Comparison of ENCODE assay signal across 25 mouse cellular contexts in genomic region chr5:139368638-139369320, GRCm38 (mm10). TPM values are rescaled to one million over a fixed set of nuclear protein-coding genes. Genes with fewer than 3 reads are reported as not detected.
DNase-seq lines count a peak whose midpoint lies in the region; ATAC-seq and TF ChIP-seq lines count a peak whose summit lies in the region.
"Had no signal": no experiment of that assay in that cellular context is flagged by ENCODE, and none has a peak within 500 bp of the region (broad histone marks: within the 10 kb centered on the region; RNA-seq: fewer than 3 reads in every experiment).

No protein-coding gene starts in this region.

- H3K9ac ChIP-seq in hindbrain, postnatal 0 days (replicated peaks; ENCODE audit: low read length): peak overlapping the region; percentile 3; the same call in 1 of the 2 replicates
- no peak overlapping the region for H3K9ac ChIP-seq in liver, embryonic 15.5 days
- no peak overlapping the region for H3K9ac ChIP-seq in heart, embryonic 12.5 days
- no peak overlapping the region for H3K9ac ChIP-seq in midbrain, postnatal 0 days (replicated peaks; ENCODE audit: low read length, poor library complexity, severe bottlenecking)
- H3K9ac ChIP-seq: forebrain, embryonic 12.5 days; lung, embryonic 14.5 days; neural tube, embryonic 12.5 days had no signal

- ATAC-seq in hindbrain, postnatal 0 days: no peak
- ATAC-seq in liver, embryonic 15.5 days (ENCODE audit: insufficient read depth): no peak
- no peak for ATAC-seq in heart, embryonic 12.5 days (ENCODE audit: insufficient number of reproducible peaks, low FRiP score)
- no peak for ATAC-seq in midbrain, postnatal 0 days (ENCODE audit: low FRiP score)
- ATAC-seq: activated CD4-positive, CD25-positive, alpha-beta regulatory T cell, adult 4 months had no signal

- H3K27me3 ChIP-seq in hindbrain, postnatal 0 days (ENCODE audit: insufficient read depth, low read length): no peaks in the 10 kb centered on the region
- H3K27me3 ChIP-seq in hindbrain, embryonic 10.5 days (ENCODE audit: insufficient read depth, poor library complexity, severe bottlenecking): no peaks in the 10 kb centered on the region
- H3K27me3 ChIP-seq in kidney, adult 2 months (replicated peaks; ENCODE audit: control insufficient read depth, insufficient read depth, low read length): no peaks in the 10 kb centered on the region
- no peaks in the 10 kb centered on the region for H3K27me3 ChIP-seq in liver, embryonic 15.5 days
- H3K27me3 ChIP-seq in heart, embryonic 12.5 days (replicated peaks): no peaks in the 10 kb centered on the region; the same call in 1 of the 2 replicates
- H3K27me3 ChIP-seq in midbrain, postnatal 0 days (ENCODE audit: insufficient read depth, low read length): no peaks in the 10 kb centered on the region
- H3K27me3 ChIP-seq: neural tube, embryonic 12.5 days had no signal

- no peaks in the 10 kb centered on the region for H3K36me3 ChIP-seq in hindbrain, postnatal 0 days (ENCODE audit: insufficient read depth, low read length)
- peaks cover under 1% of the 10 kb centered on the region; the same call in 1 of the 2 replicates for H3K36me3 ChIP-seq in hindbrain, embryonic 10.5 days
- H3K36me3 ChIP-seq in kidney, adult 2 months (ENCODE audit: control insufficient read depth, insufficient read depth, low read length): no peaks in the 10 kb centered on the region
- H3K36me3 ChIP-seq in liver, embryonic 15.5 days (replicated peaks): no peaks in the 10 kb centered on the region
- H3K36me3 ChIP-seq in heart, embryonic 12.5 days: no peaks in the 10 kb centered on the region
- H3K36me3 ChIP-seq in midbrain, postnatal 0 days (ENCODE audit: insufficient read depth, low read length): no peaks in the 10 kb centered on the region
- H3K36me3 ChIP-seq: forebrain, embryonic 12.5 days had no signal

- H3K4me2 ChIP-seq in hindbrain, postnatal 0 days (ENCODE audit: low read depth, low read length): no peak overlapping the region
- H3K4me2 ChIP-seq in liver, embryonic 15.5 days: 0 out of 2 replicates have a peak overlapping the region, but pooled peaks have one; percentile 1
- no peak overlapping the region for H3K4me2 ChIP-seq in heart, embryonic 12.5 days
- H3K4me2 ChIP-seq in midbrain, postnatal 0 days (ENCODE audit: low read depth, low read length, poor library complexity, severe bottlenecking): no peak overlapping the region
- H3K4me2 ChIP-seq: forebrain, embryonic 12.5 days; lung, embryonic 14.5 days; neural tube, embryonic 12.5 days had no signal

- peaks cover 19% of the 10 kb centered on the region for H3K4me1 ChIP-seq in hindbrain, postnatal 0 days (ENCODE audit: insufficient read depth, low read length)
- H3K4me1 ChIP-seq in hindbrain, embryonic 10.5 days (replicated peaks): peaks cover 76% of the 10 kb centered on the region
- H3K4me1 ChIP-seq in kidney, adult 2 months (ENCODE audit: control insufficient read depth, insufficient read depth, low read length): peaks cover 51% of the 10 kb centered on the region
- H3K4me1 ChIP-seq in liver, embryonic 15.5 days (replicated peaks): peaks cover 96% of the 10 kb centered on the region
- peaks cover 48% of the 10 kb centered on the region for H3K4me1 ChIP-seq in heart, embryonic 12.5 days (replicated peaks)
- H3K4me1 ChIP-seq in midbrain, postnatal 0 days (ENCODE audit: insufficient read depth, low read length): 0 out of 2 replicates have a peak, but pooled peaks cover 4% of the 10 kb centered on the region

- H3K4me3 ChIP-seq in hindbrain, postnatal 0 days (ENCODE audit: low read length): no peak overlapping the region
- no peak overlapping the region for H3K4me3 ChIP-seq in hindbrain, embryonic 10.5 days
- H3K4me3 ChIP-seq in kidney, adult 2 months (ENCODE audit: insufficient read depth, low read depth, low read length): no peak overlapping the region
- H3K4me3 ChIP-seq in liver, embryonic 15.5 days (replicated peaks): no peak overlapping the region
- H3K4me3 ChIP-seq in heart, embryonic 12.5 days: no peak overlapping the region
- no peak overlapping the region for H3K4me3 ChIP-seq in midbrain, postnatal 0 days (ENCODE audit: low read depth, low read length)
- H3K4me3 ChIP-seq: forebrain, embryonic 12.5 days; heart, adult 2 months; midbrain, embryonic 10.5 days; neural tube, embryonic 12.5 days had no signal

- TF ChIP-seq CTCF in hindbrain, postnatal 0 days (IDR thresholded peaks at IDR 0.05; ENCODE audit: low read depth): no peak
- no peak for TF ChIP-seq CTCF in kidney, adult 2 months (conservative IDR thresholded peaks at IDR 0.05; ENCODE audit: insufficient read depth, insufficient read length, low read depth, low read length)
- TF ChIP-seq CTCF in midbrain, postnatal 0 days (IDR thresholded peaks at IDR 0.05): no peak

- no peak for DNase-seq in hindbrain, postnatal 0 days (ENCODE audit: low spot score)
- DNase-seq in hindbrain, embryonic 10.5 days (ENCODE audit: low spot score): no peak
- DNase-seq in kidney, adult 2 months: peak; percentile 93
- peak; percentile 73 for DNase-seq in kidney, postnatal 10 days
- no peak for DNase-seq in ovary, postnatal 14 days (ENCODE audit: low spot score)
- DNase-seq in midbrain, postnatal 0 days (ENCODE audit: low spot score): no peak
- DNase-seq: adrenal gland, postnatal 36 days; cerebellum, adult 11-12 months; cerebellum, postnatal 36 days; gastrocnemius, postnatal 25 days; heart, adult 2 months; lung, embryonic 14.5 days; lung, postnatal 36 days had no signal

- H3K9me3 ChIP-seq in hindbrain, postnatal 0 days (ENCODE audit: low read length): no peaks in the 10 kb centered on the region
- no peaks in the 10 kb centered on the region for H3K9me3 ChIP-seq in hindbrain, embryonic 10.5 days
- H3K9me3 ChIP-seq in liver, embryonic 15.5 days (replicated peaks): no peaks in the 10 kb centered on the region
- H3K9me3 ChIP-seq in heart, embryonic 12.5 days (replicated peaks): no peaks in the 10 kb centered on the region
- H3K9me3 ChIP-seq in midbrain, postnatal 0 days (ENCODE audit: low read length): no peaks in the 10 kb centered on the region
- H3K9me3 ChIP-seq: forebrain, embryonic 12.5 days; G1E; midbrain, embryonic 10.5 days; neural tube, embryonic 12.5 days had no signal

- no peak for TF ChIP-seq POLR2A in kidney, adult 2 months (IDR thresholded peaks at IDR 0.05; ENCODE audit: low read depth, low read length)

- no peak overlapping the region for H3K27ac ChIP-seq in hindbrain, postnatal 0 days
- no peak overlapping the region for H3K27ac ChIP-seq in hindbrain, embryonic 10.5 days
- peak overlapping the region; percentile 93 for H3K27ac ChIP-seq in kidney, adult 2 months (ENCODE audit: insufficient read depth, low read depth, low read length)
- peak overlapping the region; percentile 92 for H3K27ac ChIP-seq in liver, embryonic 15.5 days (replicated peaks)
- no peak overlapping the region for H3K27ac ChIP-seq in heart, embryonic 12.5 days (ENCODE audit: poor library complexity, severe bottlenecking)
- H3K27ac ChIP-seq in midbrain, postnatal 0 days (ENCODE audit: low read depth, low read length): no peak overlapping the region
- H3K27ac ChIP-seq: forebrain, embryonic 12.5 days; heart, adult 2 months; midbrain, embryonic 10.5 days; neural tube, embryonic 12.5 days had no signal

- WGBS in hindbrain, postnatal 0 days: 73% methylated on average over 11 of the region's 11 CpGs
- 90% methylated on average over 11 of the region's 11 CpGs for WGBS in hindbrain, embryonic 10.5 days
- WGBS in kidney, adult 2 months: 48% methylated on average over 11 of the region's 11 CpGs
- WGBS in liver, embryonic 15.5 days (ENCODE audit: insufficient replicate concordance): 78% methylated on average over 11 of the region's 11 CpGs
- 84% methylated on average over 11 of the region's 11 CpGs for WGBS in heart, embryonic 12.5 days
- 86% methylated on average over 11 of the region's 11 CpGs for WGBS in midbrain, postnatal 0 days

RNA-seq across cellular contexts. Expression of gene Gpr146, which starts 8.7 kb away (rescaled TPM):
- total RNA-seq in hindbrain, postnatal 0 days (2014; rRNA removed): 8.1 and 10.1 TPM in 2 replicates
- 3.7 and 4.4 TPM in 2 replicates for polyA plus RNA-seq in hindbrain, postnatal 0 days (2015; fragmentation: Nextera tagmentation; extraction: Ambion mirVana)
- 2.0 and 2.8 TPM in 2 replicates for polyA plus RNA-seq in hindbrain, embryonic 10.5 days (2016; fragmentation: Nextera tagmentation; extraction: Ambion mirVana)
- polyA plus RNA-seq in kidney, adult 2 months (2012; rRNA removed): 39.1 and 43.0 TPM in 2 replicates
- polyA plus RNA-seq in liver, embryonic 15.5 days (2015; fragmentation: Nextera tagmentation; extraction: Ambion mirVana): 25.0 and 26.4 TPM in 2 replicates
- polyA plus RNA-seq in heart, embryonic 12.5 days (2016; fragmentation: Nextera tagmentation; extraction: Ambion mirVana): 8.2 and 8.5 TPM in 2 replicates
- 4.1 and 5.6 TPM in 2 replicates for total RNA-seq in midbrain, postnatal 0 days (2014; rRNA removed)
- 3.0 and 3.9 TPM in 2 replicates for polyA plus RNA-seq in midbrain, postnatal 0 days (2015; fragmentation: Nextera tagmentation; extraction: Ambion mirVana)

RNA-seq across cellular contexts. Expression of gene Cyp2w1, which starts 16.4 kb away (rescaled TPM):
- not detected in 2 replicates for total RNA-seq in hindbrain, postnatal 0 days (2014; rRNA removed)
- polyA plus RNA-seq in hindbrain, postnatal 0 days (2015; fragmentation: Nextera tagmentation; extraction: Ambion mirVana): not detected in 2 replicates
- polyA plus RNA-seq in hindbrain, embryonic 10.5 days (2016; fragmentation: Nextera tagmentation; extraction: Ambion mirVana): not detected in 2 replicates
- polyA plus RNA-seq in kidney, adult 2 months (2012; rRNA removed): not detected in 2 replicates
- polyA plus RNA-seq in liver, embryonic 15.5 days (2015; fragmentation: Nextera tagmentation; extraction: Ambion mirVana): not detected in 2 replicates
- not detected in 2 replicates for polyA plus RNA-seq in heart, embryonic 12.5 days (2016; fragmentation: Nextera tagmentation; extraction: Ambion mirVana)
- not detected in 2 replicates for total RNA-seq in midbrain, postnatal 0 days (2014; rRNA removed)
- polyA plus RNA-seq in midbrain, postnatal 0 days (2015; fragmentation: Nextera tagmentation; extraction: Ambion mirVana): not detected in 2 replicates
- total RNA-seq: adrenal gland, postnatal 36 days; G1E; gastrocnemius, postnatal 25 days; heart, adult 2 months; hematopoietic stem cell, adult 5-6 weeks; layer of hippocampus, postnatal 14 days had no signal
- polyA plus RNA-seq: activated CD4-positive, CD25-positive, alpha-beta regulatory T cell, adult 4 months; frontal cortex, adult 2 months; G1E; heart, adult 2 months; heart, embryonic 16.5 days; limb, embryonic 11.5 days; lung, embryonic 14.5 days; midbrain, embryonic 10.5 days; neural tube, embryonic 12.5 days had no signal

RNA-seq across cellular contexts. Expression of gene Cox19, which starts 17.6 kb away (rescaled TPM):
- 93.7 and 106 TPM in 2 replicates for total RNA-seq in hindbrain, postnatal 0 days (2014; rRNA removed)
- polyA plus RNA-seq in hindbrain, postnatal 0 days (2015; fragmentation: Nextera tagmentation; extraction: Ambion mirVana): 86.3 and 91.0 TPM in 2 replicates
- polyA plus RNA-seq in hindbrain, embryonic 10.5 days (2016; fragmentation: Nextera tagmentation; extraction: Ambion mirVana): 116 and 147 TPM in 2 replicates
- polyA plus RNA-seq in kidney, adult 2 months (2012; rRNA removed): 114 and 125 TPM in 2 replicates
- polyA plus RNA-seq in liver, embryonic 15.5 days (2015; fragmentation: Nextera tagmentation; extraction: Ambion mirVana): 44.3 and 49.3 TPM in 2 replicates
- polyA plus RNA-seq in heart, embryonic 12.5 days (2016; fragmentation: Nextera tagmentation; extraction: Ambion mirVana): 66.2 and 72.6 TPM in 2 replicates
- total RNA-seq in midbrain, postnatal 0 days (2014; rRNA removed): 95.5 and 98.5 TPM in 2 replicates
- polyA plus RNA-seq in midbrain, postnatal 0 days (2015; fragmentation: Nextera tagmentation; extraction: Ambion mirVana): 79.4 and 90.0 TPM in 2 replicates

RNA-seq across cellular contexts. Expression of gene C130050O18Rik, which starts 36.3 kb away (rescaled TPM):
- 1.1 TPM in 1 of 2 replicates, not detected in the other for total RNA-seq in hindbrain, postnatal 0 days (2014; rRNA removed)
- 0.34 TPM in 1 of 2 replicates, not detected in the other for polyA plus RNA-seq in hindbrain, postnatal 0 days (2015; fragmentation: Nextera tagmentation; extraction: Ambion mirVana)
- polyA plus RNA-seq in hindbrain, embryonic 10.5 days (2016; fragmentation: Nextera tagmentation; extraction: Ambion mirVana): 0.43 TPM in 1 of 2 replicates, not detected in the other
- 3.0 and 4.3 TPM in 2 replicates for polyA plus RNA-seq in kidney, adult 2 months (2012; rRNA removed)
- 1.9 and 2.4 TPM in 2 replicates for polyA plus RNA-seq in liver, embryonic 15.5 days (2015; fragmentation: Nextera tagmentation; extraction: Ambion mirVana)
- polyA plus RNA-seq in heart, embryonic 12.5 days (2016; fragmentation: Nextera tagmentation; extraction: Ambion mirVana): 0.10 and 0.36 TPM in 2 replicates
- 0.19 TPM in 1 of 2 replicates, not detected in the other for total RNA-seq in midbrain, postnatal 0 days (2014; rRNA removed)
- polyA plus RNA-seq in midbrain, postnatal 0 days (2015; fragmentation: Nextera tagmentation; extraction: Ambion mirVana): 0.17 TPM in 1 of 2 replicates, not detected in the other
- polyA plus RNA-seq: activated CD4-positive, CD25-positive, alpha-beta regulatory T cell, adult 4 months had no signal

RNA-seq across cellular contexts. Expression of gene Adap1, which starts 43.4 kb away (rescaled TPM):
- total RNA-seq in hindbrain, postnatal 0 days (2014; rRNA removed): 241 and 242 TPM in 2 replicates
- 123 and 128 TPM in 2 replicates for polyA plus RNA-seq in hindbrain, postnatal 0 days (2015; fragmentation: Nextera tagmentation; extraction: Ambion mirVana)
- polyA plus RNA-seq in hindbrain, embryonic 10.5 days (2016; fragmentation: Nextera tagmentation; extraction: Ambion mirVana): 0.65 and 1.5 TPM in 2 replicates
- polyA plus RNA-seq in kidney, adult 2 months (2012; rRNA removed): 29.5 and 34.2 TPM in 2 replicates
- 4.3 and 5.2 TPM in 2 replicates for polyA plus RNA-seq in liver, embryonic 15.5 days (2015; fragmentation: Nextera tagmentation; extraction: Ambion mirVana)
- polyA plus RNA-seq in heart, embryonic 12.5 days (2016; fragmentation: Nextera tagmentation; extraction: Ambion mirVana): 1.1 and 2.1 TPM in 2 replicates
- 234 and 253 TPM in 2 replicates for total RNA-seq in midbrain, postnatal 0 days (2014; rRNA removed)
- polyA plus RNA-seq in midbrain, postnatal 0 days (2015; fragmentation: Nextera tagmentation; extraction: Ambion mirVana): 141 and 152 TPM in 2 replicates

Comparison
In these comparisons a context has a peak if more than half of its experiments do, and no peak if none do; other contexts are left out.
1. DNase-seq: peak in kidney, adult 2 months (single experiment) and kidney, postnatal 10 days (single experiment); none in hindbrain, postnatal 0 days (single experiment), hindbrain, embryonic 10.5 days (single experiment), ovary, postnatal 14 days (single experiment) and midbrain, postnatal 0 days (single experiment).
2. H3K27ac ChIP-seq: peak in kidney, adult 2 months (single experiment) and liver, embryonic 15.5 days (single experiment); none in hindbrain, postnatal 0 days (single experiment), hindbrain, embryonic 10.5 days (single experiment), heart, embryonic 12.5 days (single experiment) and midbrain, postnatal 0 days (single experiment).